Mouse (Mus musculus) liver, adult 2 months (tissue): ENCODE measurements at regions not wholly inside any gene's neighbourhood (a gene's known extent, or its start where the extent isn't known, plus 50 kb on each side); places are given as distances from the start of the nearest gene placed in this dataset.

Experiments used
- DNase-seq: peaks from one replicate; pipeline ENCODE4 v3.0.0-alpha.2; 2011; ENCODE audit warnings: low read depth, low spot score; ENCODE audit errors: extremely low read depth
- H3K27ac ChIP-seq: fragments of 200-500 bp; replicated peaks from 2 replicates; pipeline ENCODE4 v1.5.1; 2012; ENCODE audit warnings: low read depth, mild to moderate bottlenecking, control low read depth, inconsistent platforms, low read length; ENCODE audit not compliant: insufficient read depth
- H3K27me3 ChIP-seq: fragments of 200-500 bp; 2 replicates; pipeline ENCODE4 v1.6.1; 2012; ENCODE audit warnings: mild to moderate bottlenecking, moderate library complexity, low read length, inconsistent platforms; ENCODE audit not compliant: control insufficient read depth, insufficient read depth
- H3K36me3 ChIP-seq: fragments of 200-500 bp; 2 replicates; pipeline ENCODE4 v1.6.1; 2012; ENCODE audit warnings: low read length, inconsistent platforms; ENCODE audit not compliant: control insufficient read depth, insufficient read depth
- H3K4me1 ChIP-seq: fragments of 200-500 bp; 2 replicates; pipeline ENCODE4 v1.6.1; 2011; ENCODE audit warnings: low read length; ENCODE audit not compliant: control insufficient read depth, insufficient read depth
- H3K4me3 ChIP-seq: fragments of 200-500 bp; 2 replicates; pipeline ENCODE4 v1.5.1; 2011; ENCODE audit warnings: low read depth, mild to moderate bottlenecking, control low read depth, low read length, moderate library complexity; ENCODE audit not compliant: insufficient read depth
- H3K79me2 ChIP-seq: fragments of 200-500 bp; 2 replicates; pipeline ENCODE4 v1.6.1; 2012; ENCODE audit warnings: inconsistent platforms, mild to moderate bottlenecking, low read length, moderate library complexity; ENCODE audit not compliant: control insufficient read depth, insufficient read depth
- H3K9ac ChIP-seq: fragments of 200-500 bp; 2 replicates; pipeline ENCODE4 v1.6.1; 2012; ENCODE audit warnings: low read depth, mild to moderate bottlenecking, control low read depth, inconsistent platforms, low read length
- CTCF ChIP-seq: fragments of 200-500 bp; IDR thresholded peaks from 2 replicates; pipeline ENCODE4 v1.5.1; 2011; ENCODE audit warnings: low read depth, low read length, control low read depth
- POLR2A ChIP-seq: fragments of 200-500 bp; IDR thresholded peaks from 2 replicates; pipeline ENCODE4 v1.6.1; 2011; ENCODE audit warnings: low read length, control low read depth; ENCODE audit not compliant: insufficient read depth; ENCODE audit errors: extremely low read depth
- WGBS: fragments of 180-500 bp; shearing (Covaris S2); methylation state at CpG from one replicate; pipeline ENCODE4 v1.1.7; 2018; 5-methylcytosine and 5-hydroxymethylcytosine counted together

DNA sequence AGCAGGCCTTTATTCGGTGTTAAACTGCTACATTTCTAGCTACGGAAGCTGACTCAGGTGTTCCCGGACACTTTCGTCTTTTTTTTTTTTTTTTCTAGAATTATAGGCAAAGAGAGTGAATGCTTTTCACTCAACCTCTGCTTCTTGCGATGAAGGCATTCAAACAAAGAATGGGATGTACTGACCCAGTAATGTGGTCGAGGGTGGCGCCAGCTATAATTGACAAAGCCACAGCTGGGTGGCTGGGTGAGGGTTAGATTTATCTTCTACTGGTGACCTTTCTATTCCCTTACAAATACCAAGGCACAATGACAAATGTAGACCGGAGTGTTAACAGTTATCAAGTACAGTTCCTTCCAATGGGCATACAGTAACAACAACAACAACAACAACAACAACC is 340.7 kb upstream of the Slc24a2 start:
- Histone ChIP-seq H3K4me1 (no peaks in the 10 kb centered on the region), H3K9ac (no peak overlapping the region), H3K4me3 (no peak overlapping the region), H3K27me3 (no peaks in the 10 kb centered on the region), H3K36me3 (no peaks in the 10 kb centered on the region), H3K27ac (no peak overlapping the region), H3K79me2 (no peaks in the 10 kb centered on the region)
- TF ChIP-seq CTCF (no peak), POLR2A (no peak)
- no peak for DNase-seq
- 85% methylated on average over 8 of the region's 8 CpGs for WGBS

DNA sequence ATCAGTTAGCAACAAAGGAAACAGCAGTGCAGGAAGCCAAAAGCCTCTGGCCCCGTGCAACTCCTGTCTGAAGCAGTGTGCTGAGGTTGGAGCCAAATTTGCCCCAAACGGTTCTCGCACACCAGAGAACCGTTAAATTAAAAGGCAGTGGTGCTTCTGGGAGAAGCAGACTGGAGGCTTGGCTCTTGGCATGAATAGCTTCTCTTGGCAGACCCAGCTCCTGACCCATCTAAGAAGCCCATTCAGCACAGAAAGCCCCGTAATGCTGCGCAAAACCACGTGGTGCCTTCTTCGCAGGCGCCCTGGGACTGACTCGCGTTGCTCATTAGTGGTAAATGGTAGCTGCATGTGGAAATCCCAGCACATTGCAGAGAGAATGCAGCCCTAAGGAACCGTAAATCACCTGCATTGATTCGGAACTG is 340.2 kb upstream of the Slc24a2 start:
- 69% methylated on average over 13 of the region's 13 CpGs for WGBS

DNA sequence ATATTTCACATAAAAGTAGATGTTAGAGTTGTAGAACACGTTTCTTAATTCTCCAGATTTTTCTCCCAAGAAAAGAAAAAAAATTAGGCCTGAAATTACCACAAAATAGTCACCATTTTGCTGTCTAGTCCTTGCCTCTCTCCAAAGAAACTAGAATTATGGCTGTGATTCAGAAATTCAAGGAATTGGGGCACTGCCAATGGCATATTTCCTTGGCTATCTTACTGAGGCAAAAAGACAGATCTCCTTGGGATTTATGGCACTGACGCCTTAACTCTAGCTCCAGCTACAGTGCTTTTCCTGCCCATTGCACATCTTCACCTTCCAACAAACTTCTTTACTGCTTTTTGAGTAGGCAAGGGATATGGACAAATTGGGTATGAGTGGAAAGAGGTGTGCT is 336.3 kb upstream of the Slc24a2 start:
- no peak overlapping the region for H3K4me3 ChIP-seq
- H3K79me2 ChIP-seq, result no peaks in the 10 kb centered on the region
- TF ChIP-seq POLR2A (no peak), CTCF (no peak)
- no peak overlapping the region for H3K27ac ChIP-seq
- H3K4me1 ChIP-seq, result no peaks in the 10 kb centered on the region
- WGBS, result 72% methylated on average over 2 of the region's 2 CpGs
- no peak overlapping the region for H3K9ac ChIP-seq
- no peak for DNase-seq
- no peaks in the 10 kb centered on the region for H3K27me3 ChIP-seq
- no peaks in the 10 kb centered on the region for H3K36me3 ChIP-seq

More for the DNA sequence above, 340.2 kb upstream of the Slc24a2 start:
- H3K4me3 ChIP-seq, result no peak overlapping the region
- no peaks in the 10 kb centered on the region for H3K4me1 ChIP-seq
- no peak overlapping the region for H3K27ac ChIP-seq
- no peaks in the 10 kb centered on the region for H3K36me3 ChIP-seq
- no peaks in the 10 kb centered on the region for H3K27me3 ChIP-seq
- TF ChIP-seq POLR2A (no peak), CTCF (no peak)
- DNase-seq, result no peak
- H3K79me2 ChIP-seq, result no peaks in the 10 kb centered on the region
- no peak overlapping the region for H3K9ac ChIP-seq

DNA sequence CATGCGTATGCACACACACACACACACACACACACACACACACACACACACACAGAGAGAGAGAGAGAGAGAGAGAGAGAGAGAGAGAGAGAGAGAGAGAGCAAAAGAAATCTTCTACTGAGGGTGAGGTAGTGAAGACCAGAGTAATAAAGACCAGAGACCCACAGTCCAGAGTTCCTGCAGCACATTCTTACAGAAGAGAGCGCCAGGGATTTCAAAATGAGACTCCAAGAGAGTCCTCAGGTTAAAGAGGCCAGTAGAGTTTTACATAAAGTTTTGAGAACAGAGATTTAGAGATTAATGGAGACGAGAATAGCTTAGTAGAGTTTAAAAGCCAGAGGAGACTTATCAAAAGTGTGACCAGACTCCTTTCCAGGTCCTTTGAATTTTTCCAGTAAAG is 324.6 kb upstream of the Slc24a2 start:
- H3K36me3 ChIP-seq, result no peaks in the 10 kb centered on the region
- 82% methylated on average over 3 of the region's 3 CpGs for WGBS
- no peak overlapping the region for H3K9ac ChIP-seq
- H3K4me3 ChIP-seq, result no peak overlapping the region
- no peaks in the 10 kb centered on the region for H3K27me3 ChIP-seq
- no peaks in the 10 kb centered on the region for H3K79me2 ChIP-seq
- no peaks in the 10 kb centered on the region for H3K4me1 ChIP-seq
- H3K27ac ChIP-seq, result no peak overlapping the region
- no peak for TF ChIP-seq CTCF
- no peak for TF ChIP-seq POLR2A
- no peak for DNase-seq
